Mouse (Mus musculus): ENCODE data around the gene Klhl9. TPM values are rescaled to one million over a fixed set of nuclear protein-coding genes. Genes with fewer than 3 reads are reported as not detected.
"Not testable (repeated sequence)": the region's sequence is repeated elsewhere in the genome, so short reads cannot be mapped to it uniquely, and the experiment has no call there.

The Klhl9 gene
- total RNA-seq (2014; fragmentation: Nextera tagmentation): 37.1 and 50.0 TPM in 2 replicates
- 67.3 and 88.5 TPM in 2 replicates for total RNA-seq (2017)

DNA sequence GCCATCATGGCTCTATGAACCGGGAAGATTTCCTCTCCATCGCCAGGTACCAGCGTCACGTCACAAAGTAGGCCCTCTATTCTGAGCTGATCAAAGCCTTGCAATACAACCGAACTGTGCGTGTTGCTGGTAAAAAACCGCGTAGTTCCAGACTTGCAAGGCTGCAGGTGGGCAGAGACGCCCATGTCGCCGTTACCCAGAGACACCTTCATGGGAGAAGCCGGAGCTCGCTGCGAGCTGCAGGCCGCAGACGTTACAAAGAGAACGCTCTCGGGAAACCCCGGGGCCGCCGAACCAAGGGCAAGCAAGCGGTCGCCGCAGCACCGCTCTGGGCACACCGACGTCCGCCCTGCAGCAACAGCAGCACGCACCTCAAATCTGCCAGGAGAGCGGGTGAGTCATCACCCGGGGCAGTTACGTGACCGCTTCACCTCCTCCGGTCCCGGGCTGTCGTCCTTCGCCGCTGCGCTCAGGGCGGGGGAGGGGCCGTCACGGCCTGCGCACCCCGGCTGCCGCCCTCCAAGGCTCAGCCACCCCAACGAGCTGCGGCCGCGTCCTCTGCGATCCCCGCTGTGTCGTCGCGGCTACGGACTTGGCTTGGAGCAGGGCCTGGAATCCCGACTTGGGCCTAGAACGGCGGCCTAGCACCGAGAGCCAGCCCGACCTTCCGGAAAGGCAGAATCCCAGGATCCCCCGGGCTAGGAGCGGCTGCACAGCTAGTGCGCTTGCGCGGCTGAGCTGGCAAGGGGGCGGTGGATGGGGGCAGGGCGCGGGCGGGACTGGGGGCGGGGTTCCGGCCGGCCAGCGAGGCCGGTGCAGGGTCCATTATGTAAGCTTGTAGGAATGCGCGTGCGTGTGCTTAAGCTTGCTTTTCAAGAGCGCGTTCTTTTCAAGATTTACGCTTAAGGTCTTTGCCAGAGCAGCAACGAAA lies at the start of gene Klhl9, which contains the start of gene Gm26566:
TSS of gene Klhl9 (minus strand) at position 675 of the 931 bp plus-strand sequence.
TSS of gene Gm26566 (plus strand) at position 15 of the 931 bp plus-strand sequence.
- peak; percentile 89 for ATAC-seq (replicated peaks; ENCODE audit: low FRiP score, low TSS enrichment, poor library complexity, severe bottlenecking)

- peak; percentile 83 for ATAC-seq (replicated peaks; ENCODE audit: low FRiP score, low TSS enrichment, poor library complexity, severe bottlenecking)
Measured at GRCm38 (mm10) chr4:88763384-88764018, 41.2 kb upstream of the Klhl9 start.

- not testable (repeated sequence) for ATAC-seq (replicated peaks; ENCODE audit: low FRiP score, low TSS enrichment, poor library complexity, severe bottlenecking)
Measured at GRCm38 (mm10) chr4:88762341-88762740, 40.1 kb upstream of the Klhl9 start.

- not testable (repeated sequence) for ATAC-seq (replicated peaks; ENCODE audit: low FRiP score, low TSS enrichment, poor library complexity, severe bottlenecking)
Measured at GRCm38 (mm10) chr4:88761776-88762175, 39.5 kb upstream of the Klhl9 start.

GRCm38 (mm10) chr4:88760431-88760830 lies 38.2 kb upstream of the Klhl9 start:
- ATAC-seq (replicated peaks; ENCODE audit: low FRiP score, low TSS enrichment, poor library complexity, severe bottlenecking): not testable (repeated sequence)

- not testable (repeated sequence) for ATAC-seq (replicated peaks; ENCODE audit: low FRiP score, low TSS enrichment, poor library complexity, severe bottlenecking)
Measured at GRCm38 (mm10) chr4:88759610-88760268, 37.5 kb upstream of the Klhl9 start, which contains the start of gene Gm13283. Gene Gm13283 (plus strand): TSS chr4:88760119.

DNA sequence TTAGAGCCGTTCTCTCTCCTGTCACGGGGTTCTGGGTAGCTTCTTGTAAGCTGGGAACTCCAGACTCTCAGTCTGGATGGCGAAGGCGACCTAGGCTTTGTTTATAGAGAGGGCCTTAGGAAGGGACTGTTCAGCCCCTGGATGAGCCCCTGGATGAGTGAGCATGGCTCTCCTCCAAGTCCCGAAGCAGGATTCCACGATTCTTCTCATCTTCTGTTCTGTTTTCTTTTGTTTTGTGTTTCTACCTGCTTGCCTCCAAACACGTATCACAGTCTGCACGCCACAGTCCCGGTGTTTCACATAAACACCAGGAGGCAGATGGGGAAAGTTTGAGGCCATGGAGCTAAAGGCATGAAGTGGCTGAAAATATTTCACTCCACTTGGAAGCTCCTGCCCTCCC lies 36.5 kb upstream of the Klhl9 start:
- ATAC-seq (replicated peaks; ENCODE audit: low FRiP score, low TSS enrichment, poor library complexity, severe bottlenecking): not testable (repeated sequence)

DNA sequence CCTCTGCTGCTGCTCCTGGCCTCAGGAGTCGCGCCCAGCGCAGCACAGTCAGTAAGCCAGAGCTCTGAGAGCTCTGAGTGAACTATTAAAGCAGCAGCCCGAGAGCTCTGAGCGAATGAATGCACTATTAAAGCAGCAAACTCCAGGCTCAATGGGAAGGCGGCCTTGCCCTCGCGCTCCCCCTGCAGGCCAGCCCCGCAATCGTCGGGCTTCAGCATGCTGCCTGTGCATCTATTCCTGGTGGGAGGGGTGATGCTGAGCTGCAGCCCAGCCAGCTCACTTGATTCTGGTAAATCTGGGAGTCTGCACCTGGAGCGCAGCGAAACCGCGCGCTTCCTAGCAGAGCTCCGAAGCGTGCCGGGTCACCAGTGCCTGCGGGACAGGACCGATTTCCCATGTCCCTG lies 35.4 kb upstream of the Klhl9 start:
- peak; percentile 100 for ATAC-seq (replicated peaks; ENCODE audit: low FRiP score, low TSS enrichment, poor library complexity, severe bottlenecking)

DNA sequence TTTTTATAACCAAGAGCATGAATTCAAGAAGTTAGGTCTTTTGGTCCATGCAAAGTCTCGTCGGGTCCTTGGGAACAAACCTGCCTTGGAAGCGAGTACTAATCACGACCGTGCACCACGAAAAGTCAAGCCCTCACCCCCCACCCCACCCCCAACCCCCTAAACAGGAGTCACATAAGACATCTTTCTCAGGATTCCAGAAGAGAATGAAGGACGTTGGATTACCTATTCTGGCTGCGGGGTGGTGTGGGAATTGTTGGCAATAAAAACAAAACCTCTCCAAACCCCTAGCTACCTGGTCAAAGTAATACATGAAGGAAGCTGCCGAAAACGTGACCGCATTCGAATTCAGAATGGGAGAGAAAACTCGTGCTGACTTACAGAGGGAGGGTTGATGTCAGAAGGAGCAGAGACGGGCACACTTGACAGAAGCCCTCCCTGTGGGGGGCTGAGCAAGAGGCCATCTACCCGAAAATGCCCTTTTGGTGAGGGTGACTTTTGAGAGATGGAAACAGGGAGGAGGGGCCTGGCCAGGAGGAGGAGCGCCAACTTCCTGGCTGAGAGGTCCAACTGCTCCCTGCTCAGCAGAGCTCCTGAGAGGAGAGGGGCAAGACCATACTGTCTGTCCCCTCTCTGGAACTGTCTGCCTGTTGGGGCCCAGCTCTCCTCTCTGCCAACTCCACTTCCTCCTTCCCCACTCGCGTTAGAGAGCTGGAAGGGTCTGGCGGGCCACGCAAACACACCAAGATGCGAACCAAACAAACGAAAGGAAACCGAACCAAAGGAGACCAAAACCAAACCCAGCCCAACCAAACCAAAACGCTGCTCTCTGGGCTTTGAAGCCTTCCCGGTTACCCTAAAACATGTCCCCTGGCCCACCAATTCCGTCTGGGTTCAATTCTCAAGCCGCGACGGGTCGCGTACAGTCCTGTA lies 34.6 kb upstream of the Klhl9 start:
- not testable (repeated sequence) for ATAC-seq (replicated peaks; ENCODE audit: low FRiP score, low TSS enrichment, poor library complexity, severe bottlenecking)

- not testable (repeated sequence) for ATAC-seq (replicated peaks; ENCODE audit: low FRiP score, low TSS enrichment, poor library complexity, severe bottlenecking)
Measured at GRCm38 (mm10) chr4:88754818-88755340, 32.6 kb upstream of the Klhl9 start, which contains the start of gene Gm13271. Gene Gm13271 (plus strand): TSS chr4:88754868.

DNA sequence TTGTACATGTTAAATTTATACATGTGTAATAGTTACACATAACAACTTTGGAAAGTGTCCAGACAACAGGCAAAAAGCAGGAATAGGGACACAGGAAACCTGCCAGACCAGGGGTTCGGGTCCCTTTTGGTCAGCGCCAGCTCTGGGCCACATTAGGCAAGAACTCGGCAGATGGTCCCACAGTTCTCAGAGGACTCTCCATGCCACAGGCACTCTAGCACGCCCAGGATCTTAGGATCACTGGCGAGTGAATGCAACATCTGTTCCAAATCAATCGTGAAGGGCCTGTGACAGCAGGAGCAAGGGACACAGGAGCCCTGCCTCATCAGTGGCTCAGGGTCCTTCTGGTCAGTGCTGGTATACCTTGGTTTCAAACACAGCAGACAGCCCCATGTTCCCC lies 27.7 kb upstream of the Klhl9 start:
- ATAC-seq (replicated peaks; ENCODE audit: low FRiP score, low TSS enrichment, poor library complexity, severe bottlenecking): no peak

GRCm38 (mm10) chr4:88744207-88744606 lies 21.9 kb upstream of the Klhl9 start:
- no peak for ATAC-seq (replicated peaks; ENCODE audit: low FRiP score, low TSS enrichment, poor library complexity, severe bottlenecking)

GRCm38 (mm10) chr4:88742771-88743371 lies 20.6 kb upstream of the Klhl9 start:
- ATAC-seq (replicated peaks; ENCODE audit: low FRiP score, low TSS enrichment, poor library complexity, severe bottlenecking): peak; percentile 59

- no peak for ATAC-seq (replicated peaks; ENCODE audit: low FRiP score, low TSS enrichment, poor library complexity, severe bottlenecking)
Measured at GRCm38 (mm10) chr4:88741426-88741825, 19.2 kb upstream of the Klhl9 start.

DNA sequence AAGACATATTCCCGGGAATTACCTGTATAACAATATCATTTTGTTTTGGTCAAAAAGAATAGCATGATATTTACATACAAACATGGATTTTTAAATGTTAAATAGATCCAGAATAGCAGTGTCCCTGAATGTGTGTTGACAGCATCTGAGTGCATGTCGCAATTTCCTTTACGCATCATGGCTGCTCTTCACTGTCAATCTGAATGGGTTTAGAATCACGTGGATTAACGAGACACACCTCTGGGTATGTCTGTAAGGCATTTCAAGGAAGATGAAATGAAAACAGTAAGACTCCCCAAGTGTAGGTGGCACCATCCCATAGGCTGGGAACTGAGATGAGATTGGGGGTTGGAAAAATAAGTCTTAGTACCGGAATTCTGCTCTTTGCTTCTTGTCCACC lies 16.8 kb upstream of the Klhl9 start:
- no peak for ATAC-seq (replicated peaks; ENCODE audit: low FRiP score, low TSS enrichment, poor library complexity, severe bottlenecking)

GRCm38 (mm10) chr4:88738480-88738879 lies 16.2 kb upstream of the Klhl9 start:
- peak; percentile 87 for ATAC-seq (replicated peaks; ENCODE audit: low FRiP score, low TSS enrichment, poor library complexity, severe bottlenecking)

DNA sequence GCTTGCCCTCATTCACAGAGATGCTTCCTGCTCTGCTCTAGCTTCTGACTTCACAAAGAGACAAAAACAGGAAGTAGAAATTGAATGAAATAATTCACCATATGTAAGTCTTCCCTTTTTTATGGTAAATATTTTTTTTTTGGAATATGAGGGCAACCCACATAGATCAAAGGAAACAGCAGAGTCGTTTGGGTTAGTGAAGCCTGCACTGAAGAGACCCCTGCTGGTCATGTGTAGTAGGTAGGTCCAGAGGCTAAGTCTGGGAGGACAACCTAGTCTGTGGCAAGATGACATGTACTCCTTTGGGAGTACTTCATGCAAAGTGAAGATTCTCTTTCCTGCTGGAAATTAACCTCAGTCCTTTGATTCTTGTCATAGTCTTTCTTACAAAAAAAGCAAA lies 5.1 kb upstream of the Klhl9 start:
- peak; percentile 98 for ATAC-seq (replicated peaks; ENCODE audit: low FRiP score, low TSS enrichment, poor library complexity, severe bottlenecking)

GRCm38 (mm10) chr4:88726727-88727126 lies 4.5 kb upstream of the Klhl9 start:
- no peak for ATAC-seq (replicated peaks; ENCODE audit: low FRiP score, low TSS enrichment, poor library complexity, severe bottlenecking)

All from megakaryocyte-erythroid progenitor cell, adult 5-6 weeks (primary cell).